Mouse (Mus musculus) MEL-GATA-1-ER (cell line): ENCODE results near the gene R3hdm4.

ENCODE experiments used
- DNase-seq: peaks from one replicate; pipeline ENCODE4 v3.0.0-alpha.2; 2012; ENCODE audit warnings: low read depth; ENCODE audit errors: extremely low read depth

Gene R3hdm4

DNA sequence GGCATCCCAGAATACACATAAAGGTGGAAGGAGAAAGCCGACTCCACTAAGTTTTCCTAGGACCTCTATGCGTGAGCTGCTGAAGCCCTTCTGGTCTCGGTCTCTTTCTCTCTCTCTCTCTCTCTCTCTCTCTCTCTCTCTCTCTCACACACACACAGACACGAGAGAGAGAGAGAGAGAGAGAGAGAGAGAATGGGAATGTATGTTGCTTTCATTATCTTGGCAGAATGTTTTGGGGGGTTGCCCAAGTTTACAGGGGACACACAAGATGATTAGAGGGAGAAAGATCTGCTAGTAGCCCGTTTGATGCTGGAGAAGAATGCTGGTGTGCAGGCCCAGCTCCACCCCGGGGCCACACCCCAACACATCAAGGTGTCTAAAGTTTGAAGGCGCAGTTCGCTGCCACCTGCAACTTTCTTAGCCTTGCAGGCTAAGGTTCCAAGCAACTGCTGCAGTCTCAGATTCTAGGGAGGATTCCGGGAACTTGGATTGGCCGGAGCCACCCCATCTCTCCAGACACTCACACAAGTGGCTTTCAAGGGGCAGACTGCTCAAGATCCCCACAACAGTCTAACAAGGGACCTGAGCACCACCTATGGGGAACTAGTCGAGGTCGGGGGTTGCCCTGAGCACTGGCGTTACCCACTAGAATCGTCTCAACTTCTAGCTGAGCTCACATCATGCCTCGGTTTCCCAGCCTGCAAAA is 4.9 kb upstream of the R3hdm4 start:
- no peak for DNase-seq

DNA sequence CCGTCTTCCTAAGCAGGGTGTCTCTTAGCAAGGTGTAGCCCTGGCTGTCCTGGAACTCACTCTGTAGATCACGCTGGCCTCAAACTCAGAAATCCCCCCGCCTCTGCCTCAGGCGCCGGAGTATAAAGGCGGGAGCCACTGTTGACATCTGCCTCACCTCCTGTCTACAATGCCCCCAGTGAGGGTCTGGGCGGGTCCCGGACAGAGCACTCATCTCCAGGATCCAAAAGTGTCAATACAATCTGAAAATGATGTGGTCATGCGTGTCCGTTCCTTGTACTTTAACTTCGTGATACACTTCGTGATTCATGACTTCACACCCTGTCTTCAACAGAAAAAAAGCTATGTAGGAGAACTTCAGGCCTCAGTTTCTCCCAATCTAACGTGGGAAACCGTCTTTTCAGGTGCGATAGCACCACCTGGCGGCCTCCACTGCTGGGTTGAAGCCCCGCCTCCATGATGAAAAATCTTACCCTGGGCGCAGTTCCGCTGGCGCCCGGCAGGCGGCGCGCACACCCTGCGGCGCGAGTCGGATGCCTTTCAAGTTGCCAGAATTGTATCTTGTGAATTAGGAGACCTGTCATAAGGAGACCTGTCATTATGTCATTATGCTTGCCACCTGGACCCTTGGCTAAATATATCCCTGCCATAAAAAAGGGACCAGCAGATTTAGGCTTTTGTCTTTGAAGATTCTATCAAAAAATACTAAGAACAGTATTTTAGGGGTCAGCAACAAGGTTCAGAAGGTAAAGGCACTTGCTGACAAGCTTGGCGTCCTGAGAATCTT is 4.2 kb upstream of the R3hdm4 start:
- peak; percentile 62 for DNase-seq

GRCm38 (mm10) chr10:79921572-79921971 is 564 bp upstream of the R3hdm4 start:
- DNase-seq, result no peak

DNA sequence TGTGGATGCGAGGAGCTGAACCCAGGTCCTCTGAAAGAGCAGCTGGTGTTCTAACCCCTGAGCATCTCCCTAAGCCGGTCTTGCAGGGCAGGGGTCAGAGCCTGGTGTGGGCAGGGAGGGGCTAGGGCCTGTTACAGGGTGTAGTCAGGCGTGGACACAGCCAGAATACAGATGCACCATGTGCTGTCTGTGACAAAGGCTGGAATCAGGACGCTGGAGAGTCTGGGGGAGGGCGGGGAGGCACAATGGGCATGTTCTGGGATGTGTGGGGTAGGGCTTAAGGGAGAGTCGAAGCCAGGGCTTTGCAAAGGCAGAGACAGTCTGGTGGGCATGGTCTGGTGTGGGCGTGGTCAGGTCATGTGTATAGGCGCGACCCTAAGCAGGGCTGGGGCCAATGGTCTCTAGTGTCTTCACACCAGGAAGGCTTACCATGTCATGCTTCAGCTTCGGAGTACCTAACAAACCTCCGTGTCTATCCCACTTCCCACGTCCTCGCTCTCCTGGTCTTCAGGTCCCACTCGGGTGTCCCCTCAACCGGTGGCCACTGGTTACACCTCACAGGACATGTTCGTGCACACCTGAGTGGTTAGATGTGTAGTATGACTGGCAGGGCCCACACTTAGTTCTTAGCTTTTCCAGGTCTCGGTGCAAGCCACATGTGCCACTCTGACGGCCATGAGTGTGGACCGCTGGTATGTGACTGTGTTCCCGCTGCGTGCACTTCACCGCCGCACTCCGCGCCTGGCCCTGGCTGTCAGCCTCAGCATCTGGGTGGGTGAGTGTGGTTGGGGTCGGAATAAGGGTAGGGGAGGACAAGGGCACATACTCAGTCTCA is 735 bp downstream of the R3hdm4 start:
- no peak for DNase-seq

GRCm38 (mm10) chr10:79919251-79919849 is 1.7 kb downstream of the R3hdm4 start:
- no peak for DNase-seq

DNA sequence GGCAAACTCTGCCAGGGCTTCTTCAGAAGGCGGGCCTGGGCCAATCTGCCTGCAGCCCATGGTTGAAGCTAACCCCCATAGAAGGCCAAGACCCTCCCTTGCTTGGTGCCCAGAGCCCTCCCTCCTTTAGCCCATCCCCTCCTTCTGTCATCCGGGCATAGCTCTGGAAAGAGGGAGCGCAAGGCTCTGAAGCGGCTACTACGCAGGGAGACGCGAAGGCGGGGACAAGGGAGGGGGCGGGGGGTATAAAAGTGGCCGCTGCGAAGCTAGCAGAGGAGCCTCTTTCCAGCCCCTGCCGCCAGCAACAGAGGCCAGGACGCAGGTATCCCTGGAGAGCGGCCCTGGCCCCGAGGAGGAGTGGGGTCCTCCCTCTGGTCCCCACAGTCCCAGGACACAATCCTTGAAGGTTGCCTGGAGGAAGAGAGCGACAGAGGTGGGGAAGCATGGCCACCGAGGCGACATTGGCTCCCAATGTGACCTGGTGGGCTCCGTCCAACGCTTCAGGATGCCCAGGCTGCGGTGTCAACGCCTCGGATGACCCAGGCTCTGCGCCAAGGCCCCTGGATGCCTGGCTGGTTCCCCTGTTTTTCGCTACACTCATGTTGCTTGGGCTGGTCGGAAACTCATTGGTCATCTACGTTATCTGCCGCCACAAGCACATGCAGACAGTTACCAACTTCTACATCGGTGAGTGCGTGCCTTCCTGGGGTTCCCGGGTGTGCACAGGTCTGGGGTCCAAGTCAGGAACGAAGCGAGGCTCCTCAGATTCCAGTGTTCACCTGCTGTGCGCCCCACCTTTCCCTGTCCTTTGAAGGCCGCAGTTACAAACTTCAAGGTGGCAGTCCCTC is 2.6 kb downstream of the R3hdm4 start:
- no peak for DNase-seq

GRCm38 (mm10) chr10:79917532-79918100 is 3.4 kb downstream of the R3hdm4 start:
- DNase-seq, result no peak

- DNase-seq, result no peak
Observed at GRCm38 (mm10) chr10:79916808-79917531, 4.0 kb downstream of the R3hdm4 start, which contains the start of gene Kiss1r. Gene Kiss1r (plus strand): TSS chr10:79916971.

GRCm38 (mm10) chr10:79916081-79916480 is 4.9 kb downstream of the R3hdm4 start:
- no peak for DNase-seq

DNA sequence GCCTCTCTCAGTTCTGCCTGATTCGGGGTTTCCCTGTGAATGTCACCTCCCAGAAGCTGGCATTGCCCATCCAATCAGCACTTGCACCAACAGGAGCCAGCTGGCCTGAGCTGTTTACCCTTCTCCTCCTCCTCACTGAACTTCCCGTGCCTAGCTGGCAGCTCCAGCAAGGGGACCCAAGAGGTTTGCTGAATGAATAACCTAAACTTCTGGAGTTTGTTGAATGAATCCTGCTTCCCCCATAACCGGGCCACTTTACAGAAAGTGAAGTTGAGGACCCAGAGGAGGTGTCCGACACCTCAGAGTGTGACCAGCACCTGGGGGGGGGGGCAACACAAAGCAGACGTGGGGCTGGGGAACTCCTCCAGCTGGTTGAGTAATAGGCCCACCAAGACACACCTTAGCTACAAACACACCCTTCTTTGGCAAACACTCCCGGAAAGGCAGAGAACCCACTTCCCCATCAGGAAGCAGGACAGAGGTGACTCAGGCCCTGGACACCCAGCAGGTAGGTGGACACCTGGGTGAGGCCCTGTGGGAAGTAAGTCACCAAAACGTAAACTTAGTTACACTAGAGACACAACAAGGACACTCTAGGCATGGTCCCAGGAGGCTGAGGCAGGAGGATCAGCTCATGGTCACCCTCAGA is 5.9 kb downstream of the R3hdm4 start:
- DNase-seq, result no peak

DNA sequence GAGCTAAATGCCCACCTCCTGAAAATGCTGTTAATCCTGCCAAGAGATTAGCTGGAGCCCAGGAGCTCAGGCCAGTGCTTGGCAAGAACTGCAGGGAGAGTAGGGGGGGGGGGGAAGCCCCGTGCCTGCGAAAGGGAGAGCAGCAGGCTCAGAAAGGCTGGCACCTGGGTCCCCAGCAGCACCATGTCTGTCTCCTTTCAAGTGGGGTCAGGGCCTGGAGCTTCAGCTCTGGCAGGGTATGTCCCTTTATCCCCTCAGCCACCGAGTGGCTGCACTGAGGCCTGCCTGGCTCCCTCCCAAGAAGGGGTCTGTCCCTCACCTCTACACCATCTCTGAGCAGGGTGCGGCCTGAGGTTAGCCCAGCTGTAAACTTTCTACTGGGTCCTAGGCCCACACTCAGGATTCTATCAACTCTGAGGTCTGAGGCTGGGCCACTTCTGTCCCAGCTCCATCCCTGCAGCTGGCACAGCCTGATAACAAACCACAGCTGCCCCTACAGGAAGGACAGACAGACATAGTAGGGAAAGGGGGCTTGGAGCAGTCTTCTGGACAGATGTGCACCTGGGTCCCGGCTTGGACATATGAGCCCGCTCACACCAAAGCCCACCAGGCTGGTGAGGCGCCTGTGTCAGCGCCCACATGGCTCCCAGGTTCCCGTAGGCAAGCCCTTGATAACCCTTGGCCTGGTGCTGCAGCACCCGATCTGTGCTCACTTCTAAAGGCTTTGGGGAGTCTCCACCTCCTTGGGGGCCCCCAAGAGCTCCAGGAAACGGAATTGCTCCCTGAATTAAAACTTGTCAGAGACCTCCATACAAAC is 6.7 kb downstream of the R3hdm4 start:
- peak; percentile 74 for DNase-seq

- no peak for DNase-seq
Observed at GRCm38 (mm10) chr10:79912412-79912811, 8.6 kb downstream of the R3hdm4 start.

- no peak for DNase-seq
Observed at GRCm38 (mm10) chr10:79910556-79910955, 10.5 kb downstream of the R3hdm4 start, which contains the start of gene Gm26602. Gene Gm26602 (plus strand): TSS chr10:79910856.

DNA sequence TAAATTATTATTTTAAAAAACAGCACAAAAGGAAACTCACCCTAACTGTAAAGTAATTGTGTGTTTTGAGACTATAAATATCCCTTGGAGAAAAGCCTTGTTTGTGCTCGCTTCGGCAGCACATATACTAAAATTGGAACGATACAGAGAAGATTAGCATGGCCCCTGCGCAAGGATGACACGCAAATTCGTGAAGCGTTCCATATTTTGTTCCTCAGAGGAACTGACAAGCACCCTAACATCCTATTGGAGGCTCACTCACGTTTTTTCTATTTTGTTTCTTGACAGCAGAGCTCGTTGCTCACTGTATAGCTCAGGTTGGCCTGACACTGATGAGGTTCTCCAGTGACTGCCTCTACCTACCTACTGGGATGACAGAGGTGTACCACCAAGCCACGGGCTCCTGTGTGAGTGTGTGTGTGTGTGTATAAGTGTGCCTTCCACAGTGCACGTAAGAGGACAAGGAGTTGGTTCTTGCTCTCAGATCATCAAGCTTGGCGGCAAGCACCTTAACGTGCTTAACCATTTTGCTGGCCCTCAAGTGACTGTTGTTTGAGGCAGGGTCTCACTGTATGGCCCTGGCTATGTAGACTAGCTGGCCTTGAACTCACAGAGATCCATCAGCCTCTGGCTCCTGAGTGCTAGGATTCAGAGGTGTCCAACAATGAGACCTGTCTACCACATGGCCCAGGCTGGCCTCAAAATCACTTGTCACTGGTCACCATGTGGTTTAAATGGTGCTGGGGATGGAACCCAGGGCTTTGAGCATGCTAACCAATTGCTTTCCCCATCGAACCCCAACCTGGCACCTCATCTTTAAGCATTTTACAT is 11.7 kb downstream of the R3hdm4 start:
- peak; percentile 86 for DNase-seq

GRCm38 (mm10) chr10:79908167-79909091 is 12.6 kb downstream of the R3hdm4 start, which contains the start of gene Med16:
Gene Med16 (minus strand): TSS chr10:79908923.
- DNase-seq, result peak; percentile 80

DNA sequence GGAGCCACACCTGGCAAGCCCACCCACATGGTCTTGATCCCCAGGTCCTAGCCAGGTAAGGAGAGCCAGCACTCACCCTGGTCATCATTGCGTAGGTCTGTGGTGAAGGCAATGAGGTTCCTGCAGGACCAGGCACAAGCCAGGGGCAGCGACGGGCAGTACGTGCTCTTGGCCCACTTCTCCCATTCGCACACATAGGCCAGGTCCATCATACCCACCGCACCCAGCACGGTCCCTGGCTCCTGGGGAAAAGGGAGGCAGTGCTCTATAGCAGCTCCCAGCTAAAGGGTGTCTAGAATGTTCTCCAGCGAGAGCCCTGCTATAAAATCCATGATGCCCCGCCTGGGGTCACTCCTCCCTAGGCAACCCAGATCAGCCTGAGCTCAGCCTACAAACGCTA is 13.6 kb downstream of the R3hdm4 start:
- no peak for DNase-seq
